Mouse (Mus musculus): ENCODE data around the gene Rpl18a.
A peak's percentile ranks its signal among the peaks of the same experiment; 100 is the strongest.

Gene Rpl18a

GRCm38 (mm10) chr8:70852595-70853231 lies 44.5 kb downstream of the Rpl18a start:
- no peak for DNase-seq

GRCm38 (mm10) chr8:70851837-70852236 lies 45.4 kb downstream of the Rpl18a start:
- DNase-seq: no peak

GRCm38 (mm10) chr8:70850947-70851346 lies 46.3 kb downstream of the Rpl18a start:
- no peak for DNase-seq

- no peak for DNase-seq
Observed at GRCm38 (mm10) chr8:70850132-70850845, 46.9 kb downstream of the Rpl18a start.

- DNase-seq: no peak
Observed at GRCm38 (mm10) chr8:70849333-70849990, 47.8 kb downstream of the Rpl18a start.

GRCm38 (mm10) chr8:70846371-70847154 lies 50.6 kb downstream of the Rpl18a start:
- peak; percentile 74 for DNase-seq

GRCm38 (mm10) chr8:70845108-70845507 lies 52.1 kb downstream of the Rpl18a start:
- DNase-seq: no peak
